Mouse (Mus musculus): Measurements from ENCODE around the gene Slco3a1.

DNA sequence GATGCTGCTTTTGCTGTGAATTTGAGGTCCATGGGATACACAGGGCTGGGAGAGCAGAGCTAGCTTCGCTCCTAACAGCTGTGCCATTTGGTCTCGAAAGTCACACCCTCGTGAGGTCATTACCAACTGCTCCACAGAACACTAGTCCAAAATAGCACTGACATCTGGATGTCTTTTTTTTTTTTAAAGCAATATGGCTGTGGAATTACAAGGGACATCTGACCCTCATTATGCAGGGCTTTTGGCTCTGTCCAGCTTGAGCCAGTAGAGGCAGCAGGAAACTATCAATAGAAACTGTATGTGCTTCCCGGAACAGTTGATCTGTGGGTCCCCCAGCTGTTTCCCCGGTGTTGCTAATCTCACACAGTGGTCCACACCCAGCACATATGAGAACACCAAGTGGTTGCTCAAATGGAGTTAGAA, 163.1 kb downstream of the Slco3a1 start:
- TF ChIP-seq GATA1 (IDR thresholded peaks at IDR 0.05; ENCODE audit: borderline replicate concordance, low read length) (no peak), FLI1 (IDR thresholded peaks at IDR 0.05; ENCODE audit: low read length) (no peak)
